Mouse (Mus musculus): ENCODE measurements around the gene Tgm4.
A peak's percentile ranks its signal among the peaks of the same experiment; 100 is the strongest.

Tgm4 gene

DNA sequence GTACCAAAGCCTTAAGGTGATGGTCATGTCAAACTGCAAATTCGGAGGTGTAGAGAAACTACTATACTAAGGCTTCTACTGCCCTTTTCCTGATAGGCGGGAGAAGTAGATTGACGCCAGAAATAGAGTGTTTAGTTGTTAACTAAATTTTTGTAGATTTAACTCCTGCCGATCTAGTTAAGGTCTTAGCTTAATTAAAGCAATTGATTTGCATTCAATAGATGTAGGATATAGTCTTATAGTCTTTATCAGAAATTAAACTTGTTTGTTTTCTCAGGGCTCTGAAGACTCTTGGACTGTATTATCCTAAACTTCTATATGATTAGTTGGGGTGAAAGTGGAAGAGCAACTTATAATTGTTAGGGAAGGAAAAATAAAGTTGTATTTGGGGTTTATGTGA lies 72.7 kb downstream of the Tgm4 start:
- no peak for DNase-seq (ENCODE audit: low spot score)

DNA sequence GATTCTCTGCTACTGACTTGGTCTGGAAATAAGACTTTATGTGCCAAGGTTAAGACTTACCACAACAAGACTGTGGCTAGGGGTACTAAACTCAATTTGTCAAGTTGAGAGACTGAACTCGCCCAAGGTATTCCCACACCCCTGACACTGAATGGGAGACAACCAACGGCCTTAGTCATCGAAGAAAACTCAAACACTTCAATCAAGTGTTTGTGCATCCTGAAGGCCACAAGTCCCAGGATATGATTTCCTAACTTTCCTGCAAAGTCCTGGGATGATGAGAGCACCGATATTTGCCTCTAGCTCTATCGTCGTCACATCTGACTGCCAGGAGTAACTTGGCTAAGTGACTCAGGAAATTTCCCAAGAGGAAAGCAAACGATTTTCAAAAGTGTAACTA lies 74.7 kb downstream of the Tgm4 start:
- no peak for DNase-seq (ENCODE audit: low spot score)

DNA sequence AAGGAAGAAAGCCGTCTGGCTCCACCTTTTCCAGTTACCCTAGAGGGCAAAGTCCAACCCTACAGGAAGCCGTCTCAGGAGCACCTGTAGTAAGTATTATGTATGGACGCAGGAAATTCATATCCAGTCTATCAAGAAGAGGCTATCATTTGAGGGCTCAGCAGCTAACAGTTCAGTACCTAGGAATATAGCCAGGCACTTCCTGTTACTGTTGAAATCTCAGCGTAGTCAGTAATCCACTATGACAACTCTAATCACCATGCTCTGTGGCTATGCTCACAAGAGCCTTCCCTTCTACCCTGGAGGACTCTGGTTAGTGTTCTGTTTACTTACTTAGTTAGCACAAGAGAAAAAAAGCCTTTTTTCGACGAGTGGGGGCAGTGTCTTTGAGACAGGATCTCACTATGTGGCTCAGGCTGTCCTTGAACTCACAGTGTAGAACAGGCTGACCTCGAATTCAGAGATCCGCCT lies 77.3 kb downstream of the Tgm4 start:
- no peak for DNase-seq (ENCODE audit: low spot score)

DNA sequence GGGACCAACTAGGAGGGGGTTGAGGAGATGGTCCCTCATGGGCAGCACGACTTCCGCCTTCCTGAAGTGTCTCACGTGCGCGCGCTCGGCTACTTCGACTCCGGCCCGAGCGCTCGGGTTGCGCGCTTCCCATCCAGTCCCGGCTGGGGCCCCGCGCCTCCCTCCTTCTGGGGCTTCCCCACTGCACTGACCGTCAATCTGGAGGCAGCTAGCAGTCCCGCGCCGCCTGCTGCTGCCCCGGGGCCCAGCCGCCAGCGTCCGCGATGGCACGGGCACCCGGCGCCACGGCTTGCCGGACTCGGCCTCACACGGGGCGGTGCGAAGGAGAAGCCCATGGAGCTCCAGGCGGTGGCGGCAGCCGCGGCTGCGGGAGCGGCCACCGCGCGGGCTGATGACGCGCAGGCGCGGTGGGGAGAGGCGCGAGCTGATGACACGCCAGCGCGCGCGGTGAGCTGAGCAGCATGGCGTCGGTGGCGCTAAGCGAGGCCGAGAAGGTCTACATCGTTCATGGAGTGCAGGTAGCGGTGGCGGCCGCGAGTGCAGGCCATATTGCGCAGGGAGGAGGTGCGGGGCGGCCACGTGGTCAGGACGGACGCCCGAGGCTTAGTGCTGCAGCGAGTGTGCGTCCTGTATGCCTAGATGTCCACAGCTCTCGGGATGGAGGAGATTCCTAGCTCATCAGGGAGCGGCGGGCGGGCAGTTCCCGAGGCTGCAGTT lies 78.4 kb downstream of the Tgm4 start, which contains the start of the genes Zdhhc3 and Exosc7:
Gene Zdhhc3 (minus strand): TSS at position 401 of the 717 bp plus-strand sequence.
Gene Exosc7 (plus strand): TSS at position 411 of the 717 bp plus-strand sequence.
- peak; percentile 78 for DNase-seq (ENCODE audit: low spot score)

DNA sequence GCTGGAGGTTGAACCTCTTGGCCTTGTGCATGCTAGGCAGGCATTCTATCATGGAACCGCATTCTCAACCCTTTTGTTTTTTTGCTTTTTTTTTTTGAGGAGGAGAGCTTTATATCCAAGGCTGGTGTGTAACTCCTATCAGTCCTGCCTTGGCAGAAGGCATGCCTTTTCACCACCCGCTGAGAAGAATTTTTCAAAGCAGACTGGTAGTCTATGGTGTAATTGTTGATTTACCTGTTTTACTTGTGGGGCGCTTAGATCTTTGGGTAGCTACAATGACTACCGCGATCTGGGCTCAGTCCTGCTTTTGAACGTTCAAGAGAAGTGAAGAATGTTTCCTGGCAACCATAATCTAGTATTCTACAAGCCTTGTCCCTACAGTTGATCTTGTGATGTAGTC lies 79.4 kb downstream of the Tgm4 start:
- no peak for DNase-seq (ENCODE audit: low spot score)

DNA sequence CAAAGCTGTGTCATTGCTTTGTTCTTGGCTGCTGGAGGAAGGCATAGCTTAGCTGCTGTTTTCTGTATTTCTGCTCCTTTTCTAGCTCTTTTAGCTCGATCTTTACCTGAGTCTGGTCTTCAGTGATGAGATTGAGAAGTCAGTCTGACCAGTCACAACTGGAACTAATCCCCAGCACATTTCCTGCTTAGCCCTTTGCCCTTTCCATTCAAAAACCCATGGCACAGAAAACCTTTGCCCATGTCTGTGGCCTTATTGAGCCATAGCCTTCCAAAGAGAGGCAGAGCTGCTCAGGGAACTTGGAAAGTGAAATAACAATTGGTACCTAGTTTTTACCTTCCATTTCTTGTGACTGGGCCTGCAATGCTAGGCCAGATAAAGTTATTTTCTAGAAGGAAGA lies 81.0 kb downstream of the Tgm4 start:
- DNase-seq (ENCODE audit: low spot score): no peak
